Mouse (Mus musculus): ENCODE measurements around the gene Slc18b1. TPM values are rescaled to one million over a fixed set of nuclear protein-coding genes. Genes with fewer than 3 reads are reported as not detected.

Slc18b1 gene
- 0.41 and 1.4 TPM in 2 replicates for polyA plus RNA-seq (2012)

GRCm38 (mm10) chr10:23796551-23797503, at the start of gene Slc18b1:
Gene Slc18b1 (plus strand): TSS chr10:23796986.

DNA sequence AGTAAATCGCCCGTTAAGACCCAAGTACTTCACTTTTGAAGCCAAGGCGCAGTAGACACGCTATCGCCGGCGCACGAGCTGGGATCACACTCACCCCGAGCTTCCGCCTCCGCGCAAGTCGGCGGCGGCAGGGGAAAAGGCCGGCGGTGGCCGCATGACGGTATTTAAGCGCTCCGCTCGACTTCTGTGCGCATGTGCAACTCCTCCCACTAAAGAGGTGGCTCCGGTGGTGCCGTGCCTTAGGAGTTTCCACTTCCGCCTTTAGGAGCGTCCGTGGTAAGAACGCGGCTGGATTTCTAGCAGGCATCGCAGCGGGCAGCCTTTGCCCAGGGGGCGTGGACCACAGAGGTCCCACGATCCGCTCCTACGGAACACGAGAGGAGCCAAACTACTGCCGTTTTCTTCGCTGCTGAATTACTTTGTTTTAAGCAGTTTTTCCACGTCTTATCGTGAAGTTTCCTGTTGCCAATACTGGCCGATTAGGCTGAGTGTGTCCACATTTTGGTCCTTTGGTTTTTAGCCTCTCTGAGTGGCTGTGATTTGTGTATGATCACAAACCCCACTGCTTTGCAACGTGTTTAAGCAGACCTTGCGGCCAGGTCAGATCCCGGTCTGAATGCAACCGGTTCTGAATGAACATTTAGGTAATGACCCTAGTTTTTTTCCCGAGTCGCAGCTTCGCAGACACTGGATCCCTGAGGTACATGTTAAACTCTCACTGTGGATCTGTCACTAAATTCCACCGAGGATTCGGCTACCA, 9.5 kb upstream of the Slc18b1 start, which contains the start of gene Rps12:
TSS of gene Rps12 (minus strand) at position 214 of the 760 bp plus-strand sequence.

GRCm38 (mm10) chr10:23851228-23851912, 54.6 kb downstream of the Slc18b1 start, which contains the start of gene Vnn3:
Gene Vnn3 (plus strand): TSS chr10:23851462.

Other genes starting within 250 kb of the Slc18b1 start
- gene Rps12, start 9.7 kb upstream of the Slc18b1 start, polyA plus RNA-seq (2012), result 1,520 and 1,521 TPM in 2 replicates
- gene Vnn3, start 54.5 kb downstream of the Slc18b1 start, polyA plus RNA-seq (2012), result 0.12 TPM in 1 of 2 replicates, not detected in the other
- not detected in 2 replicates for gene Vnn1, start 97.7 kb downstream of the Slc18b1 start, polyA plus RNA-seq (2012)
- not detected in 2 replicates for gene Taar1, start 123.4 kb downstream of the Slc18b1 start, polyA plus RNA-seq (2012)
- gene Taar2, start 141.6 kb downstream of the Slc18b1 start, polyA plus RNA-seq (2012), result not detected in 2 replicates
- gene Taar3, start 152.6 kb downstream of the Slc18b1 start, polyA plus RNA-seq (2012), result not detected in 2 replicates
- not detected in 2 replicates for gene Taar4, start 163.5 kb downstream of the Slc18b1 start, polyA plus RNA-seq (2012)
- not detected in 2 replicates for gene Taar5, start 173.7 kb downstream of the Slc18b1 start, polyA plus RNA-seq (2012)
- not detected in 2 replicates for gene Taar6, start 188.7 kb downstream of the Slc18b1 start, polyA plus RNA-seq (2012)
- gene Taar7a, start 196.5 kb downstream of the Slc18b1 start, polyA plus RNA-seq (2012), result not detected in 2 replicates
- not detected in 2 replicates for gene Taar7b, start 203.0 kb downstream of the Slc18b1 start, polyA plus RNA-seq (2012)
- gene Taar7d, start 230.2 kb downstream of the Slc18b1 start, polyA plus RNA-seq (2012), result not detected in 2 replicates
- gene Taar7e, start 240.6 kb downstream of the Slc18b1 start, polyA plus RNA-seq (2012), result not detected in 2 replicates